Mouse (Mus musculus): ENCODE measurements around the gene Mrpl51. TPM values are rescaled to one million over a fixed set of nuclear protein-coding genes. Genes with fewer than 3 reads are reported as not detected.
"Not testable (repeated sequence)": the region's sequence is repeated elsewhere in the genome, so short reads cannot be mapped to it uniquely, and the experiment has no call there.

Gene Mrpl51
- polyA plus RNA-seq, 1 experiment from 2014 or later = 251 TPM

- H3K27ac ChIP-seq; H3K27me3 ChIP-seq (ENCODE audit: insufficient read depth, poor library complexity, severe bottlenecking); H3K9me3 ChIP-seq; DNase-seq (ENCODE audit: low spot score): not testable (repeated sequence)
- Histone ChIP-seq H3K4me1 (peaks cover 39% of the 10 kb centered on the region), H3K36me3 (peaks cover 70% of the 10 kb centered on the region), H3K4me3 (peak overlapping the region; percentile 95)
- 73% methylated on average over 13 of the region's 16 CpGs for WGBS
Observed at GRCm38 (mm10) chr6:125162615-125163305, 28.8 kb upstream of the Mrpl51 start.

- Histone ChIP-seq H3K4me3 (peak overlapping the region; percentile 95), H3K27me3 (ENCODE audit: insufficient read depth, poor library complexity, severe bottlenecking) (no peaks in the 10 kb centered on the region), H3K36me3 (peaks cover 72% of the 10 kb centered on the region), H3K4me1 (peaks cover 42% of the 10 kb centered on the region), H3K9me3 (no peaks in the 10 kb centered on the region), H3K27ac (peak overlapping the region; percentile 100)
- WGBS = 7% methylated on average over 20 of the region's 20 CpGs
- DNase-seq (ENCODE audit: low spot score) = no peak
Observed at GRCm38 (mm10) chr6:125163801-125164657, 27.6 kb upstream of the Mrpl51 start.

GRCm38 (mm10) chr6:125164672-125165327 lies 26.8 kb upstream of the Mrpl51 start:
- Histone ChIP-seq H3K4me1 (peaks cover 42% of the 10 kb centered on the region), H3K9me3 (no peaks in the 10 kb centered on the region), H3K36me3 (peaks cover 72% of the 10 kb centered on the region), H3K4me3 (peak overlapping the region; percentile 95), H3K27ac (peak overlapping the region; percentile 100), H3K27me3 (ENCODE audit: insufficient read depth, poor library complexity, severe bottlenecking) (no peaks in the 10 kb centered on the region)
- DNase-seq (ENCODE audit: low spot score) = peak; percentile 93
- under 1% methylated on average over 39 of the region's 39 CpGs for WGBS

- Histone ChIP-seq H3K36me3 (peaks cover 72% of the 10 kb centered on the region), H3K4me1 (peaks cover 38% of the 10 kb centered on the region), H3K27ac (peak overlapping the region; percentile 100), H3K4me3 (peak overlapping the region; percentile 95), H3K27me3 (ENCODE audit: insufficient read depth, poor library complexity, severe bottlenecking) (no peaks in the 10 kb centered on the region), H3K9me3 (no peaks in the 10 kb centered on the region)
- WGBS = under 1% methylated on average over 36 of the region's 36 CpGs
- DNase-seq (ENCODE audit: low spot score) = peak; percentile 98
Observed at GRCm38 (mm10) chr6:125165328-125165891, 26.2 kb upstream of the Mrpl51 start.

- Histone ChIP-seq H3K4me1 (peaks cover 30% of the 10 kb centered on the region), H3K27me3 (ENCODE audit: insufficient read depth, poor library complexity, severe bottlenecking) (no peaks in the 10 kb centered on the region), H3K36me3 (peaks cover 73% of the 10 kb centered on the region), H3K4me3 (peak within 1 kb of the TSS; percentile 95), H3K9me3 (no peaks in the 10 kb centered on the region), H3K27ac (peak within 1 kb of the TSS; percentile 100)
- under 1% methylated on average over 18 of the region's 18 CpGs for WGBS
- peak; percentile 97 for DNase-seq (ENCODE audit: low spot score)
Observed at GRCm38 (mm10) chr6:125166051-125166751, 25.4 kb upstream of the Mrpl51 start, which contains the start of gene Gapdh. Gapdh (minus strand) TSS chr6:125166467.

- no peaks in the 10 kb centered on the region for H3K9me3 ChIP-seq
- H3K4me3 ChIP-seq = peak overlapping the region; percentile 95
- peak; percentile 91 for DNase-seq (ENCODE audit: low spot score)
- H3K27ac ChIP-seq = peak overlapping the region; percentile 100
- WGBS = 15% methylated on average over 10 of the region's 10 CpGs
- H3K4me1 ChIP-seq = peaks cover 26% of the 10 kb centered on the region
- peaks cover 74% of the 10 kb centered on the region for H3K36me3 ChIP-seq
- no peaks in the 10 kb centered on the region for H3K27me3 ChIP-seq (ENCODE audit: insufficient read depth, poor library complexity, severe bottlenecking)
Observed at GRCm38 (mm10) chr6:125166861-125167650, 24.5 kb upstream of the Mrpl51 start.

GRCm38 (mm10) chr6:125168086-125168485 lies 23.5 kb upstream of the Mrpl51 start:
- peaks cover 26% of the 10 kb centered on the region for H3K4me1 ChIP-seq

GRCm38 (mm10) chr6:125170194-125170593 lies 21.4 kb upstream of the Mrpl51 start:
- H3K4me1 ChIP-seq = peaks cover 18% of the 10 kb centered on the region
- H3K27me3 ChIP-seq (ENCODE audit: insufficient read depth, poor library complexity, severe bottlenecking) = no peaks in the 10 kb centered on the region
- no peak overlapping the region for H3K4me3 ChIP-seq
- 0 out of 2 replicates have a peak overlapping the region, but pooled peaks have one; percentile 16 for H3K27ac ChIP-seq
- H3K9me3 ChIP-seq = no peaks in the 10 kb centered on the region
- WGBS = 81% methylated on average over 6 of the region's 6 CpGs
- no peak for DNase-seq (ENCODE audit: low spot score)
- H3K36me3 ChIP-seq = peaks cover 80% of the 10 kb centered on the region

More at GRCm38 (mm10) chr6:125168086-125168485, 23.5 kb upstream of the Mrpl51 start:
- Histone ChIP-seq H3K9me3 (no peaks in the 10 kb centered on the region), H3K27ac (peak overlapping the region; percentile 100; the same call in 1 of the 2 replicates), H3K27me3 (ENCODE audit: insufficient read depth, poor library complexity, severe bottlenecking) (no peaks in the 10 kb centered on the region), H3K36me3 (peaks cover 77% of the 10 kb centered on the region), H3K4me3 (no peak overlapping the region)
- DNase-seq (ENCODE audit: low spot score) = no peak
- 91% methylated on average over 14 of the region's 14 CpGs for WGBS

- Histone ChIP-seq H3K4me1 (peaks cover 6% of the 10 kb centered on the region), H3K9me3 (no peaks in the 10 kb centered on the region), H3K27me3 (ENCODE audit: insufficient read depth, poor library complexity, severe bottlenecking) (no peaks in the 10 kb centered on the region), H3K27ac (no peak overlapping the region), H3K4me3 (no peak overlapping the region), H3K36me3 (peaks cover 100% of the 10 kb centered on the region)
- peak; percentile 53 for DNase-seq (ENCODE audit: low spot score)
- 78% methylated on average over 2 of the region's 2 CpGs for WGBS
Observed at GRCm38 (mm10) chr6:125172474-125172873, 19.1 kb upstream of the Mrpl51 start.

- peaks cover 100% of the 10 kb centered on the region for H3K36me3 ChIP-seq
- no peaks in the 10 kb centered on the region for H3K4me1 ChIP-seq
- no peak overlapping the region for H3K4me3 ChIP-seq
- WGBS = 91% methylated on average over 7 of the region's 7 CpGs
- no peaks in the 10 kb centered on the region for H3K27me3 ChIP-seq (ENCODE audit: insufficient read depth, poor library complexity, severe bottlenecking)
- no peak for DNase-seq (ENCODE audit: low spot score)
- no peaks in the 10 kb centered on the region for H3K9me3 ChIP-seq
- H3K27ac ChIP-seq = no peak overlapping the region
Observed at GRCm38 (mm10) chr6:125173256-125173655, 18.3 kb upstream of the Mrpl51 start.

- no peaks in the 10 kb centered on the region for H3K4me1 ChIP-seq
- no peak for DNase-seq (ENCODE audit: low spot score)
- H3K27ac ChIP-seq = no peak overlapping the region
- no peaks in the 10 kb centered on the region for H3K27me3 ChIP-seq (ENCODE audit: insufficient read depth, poor library complexity, severe bottlenecking)
- H3K4me3 ChIP-seq = no peak overlapping the region
- peaks cover 99% of the 10 kb centered on the region for H3K36me3 ChIP-seq
- no peaks in the 10 kb centered on the region for H3K9me3 ChIP-seq
- 91% methylated on average over 5 of the region's 5 CpGs for WGBS
Observed at GRCm38 (mm10) chr6:125175469-125175868, 16.1 kb upstream of the Mrpl51 start.

All from heart, embryonic 10.5 days (tissue).